Mouse (Mus musculus): ENCODE results near the gene Gp9. TPM values are rescaled to one million over a fixed set of nuclear protein-coding genes. Genes with fewer than 3 reads are reported as not detected.

Gene Gp9
- polyA plus RNA-seq, 2 experiments: 1.4 to 2.0 TPM

DNA sequence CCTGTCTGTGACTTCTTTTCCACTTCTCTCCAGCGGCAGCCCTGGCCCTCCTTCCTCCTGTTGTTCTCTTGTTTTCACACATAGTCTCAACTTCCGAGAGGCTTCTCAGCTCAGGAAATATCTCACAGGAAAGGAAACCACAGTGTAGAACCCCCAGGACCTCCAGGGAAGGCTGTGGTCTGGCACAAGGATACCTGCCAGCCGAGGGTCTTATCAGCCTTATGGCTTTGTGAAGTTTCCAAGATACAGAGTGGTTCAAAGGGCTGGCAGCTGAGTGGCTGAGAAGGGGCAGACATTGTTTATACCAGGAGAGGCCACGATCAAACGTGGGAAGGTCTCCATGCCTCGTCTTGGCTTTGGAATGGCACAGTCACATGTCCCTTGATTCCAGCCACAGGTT lies 38.0 kb upstream of the Gp9 start:
- no peak overlapping the region for H3K4me2 ChIP-seq (replicated peaks; ENCODE audit: low read depth, low read length, severe bottlenecking)
- H3K9ac ChIP-seq (ENCODE audit: low read depth, low read length, severe bottlenecking): no peak overlapping the region
- no peak overlapping the region for H3K4me3 ChIP-seq (replicated peaks; ENCODE audit: low read length)
- H3K27me3 ChIP-seq (ENCODE audit: control insufficient read depth, insufficient read depth, low read length): no peaks in the 10 kb centered on the region
- 43% methylated on average over 6 of the region's 6 CpGs for WGBS
- H3K27ac ChIP-seq (replicated peaks; ENCODE audit: low read depth, low read length): no peak overlapping the region
- no peak for TF ChIP-seq POLR2A (IDR thresholded peaks at IDR 0.05; ENCODE audit: borderline replicate concordance, extremely low read depth, insufficient read depth, insufficient read length)
- no peaks in the 10 kb centered on the region for H3K4me1 ChIP-seq (ENCODE audit: control insufficient read depth, insufficient read depth, low read length)
- no peak for ATAC-seq (ENCODE audit: low FRiP score, low read depth)
- DNase-seq (ENCODE audit: low spot score): no peak
- H3K36me3 ChIP-seq (ENCODE audit: control insufficient read depth, insufficient read depth, low read length): no peaks in the 10 kb centered on the region
- H3K9me3 ChIP-seq (ENCODE audit: control insufficient read depth, low read length): no peaks in the 10 kb centered on the region

DNA sequence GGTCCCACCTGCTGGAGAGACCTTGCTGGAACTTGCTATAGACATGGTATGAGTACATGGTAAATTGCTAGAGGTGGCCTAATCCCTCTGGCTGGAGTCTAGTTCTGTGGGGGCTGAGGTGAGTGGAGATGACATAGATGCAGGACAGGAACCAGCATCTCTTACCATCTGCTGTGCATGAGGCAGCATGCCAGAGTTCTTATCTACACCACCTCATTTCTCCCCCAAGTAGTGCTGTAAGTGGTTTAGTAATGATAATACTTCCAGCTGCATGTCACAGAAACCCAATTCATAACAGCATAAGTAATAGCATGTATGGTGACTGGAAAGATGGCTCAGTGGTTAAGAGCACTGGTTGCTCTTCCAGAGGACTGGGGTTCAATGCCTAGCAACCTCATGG lies 37.4 kb upstream of the Gp9 start:
- H3K27ac ChIP-seq (replicated peaks; ENCODE audit: low read depth, low read length): no peak overlapping the region
- ATAC-seq (ENCODE audit: low FRiP score, low read depth) (no peak), DNase-seq (ENCODE audit: low spot score) (no peak)
- H3K4me1 ChIP-seq (ENCODE audit: control insufficient read depth, insufficient read depth, low read length): no peaks in the 10 kb centered on the region
- H3K9me3 ChIP-seq (ENCODE audit: control insufficient read depth, low read length): no peaks in the 10 kb centered on the region
- no peak for TF ChIP-seq POLR2A (IDR thresholded peaks at IDR 0.05; ENCODE audit: borderline replicate concordance, extremely low read depth, insufficient read depth, insufficient read length)
- no peaks in the 10 kb centered on the region for H3K27me3 ChIP-seq (ENCODE audit: control insufficient read depth, insufficient read depth, low read length)
- H3K36me3 ChIP-seq (ENCODE audit: control insufficient read depth, insufficient read depth, low read length): no peaks in the 10 kb centered on the region
- H3K4me2 ChIP-seq (replicated peaks; ENCODE audit: low read depth, low read length, severe bottlenecking): no peak overlapping the region
- H3K4me3 ChIP-seq (replicated peaks; ENCODE audit: low read length): no peak overlapping the region
- H3K9ac ChIP-seq (ENCODE audit: low read depth, low read length, severe bottlenecking): no peak overlapping the region

DNA sequence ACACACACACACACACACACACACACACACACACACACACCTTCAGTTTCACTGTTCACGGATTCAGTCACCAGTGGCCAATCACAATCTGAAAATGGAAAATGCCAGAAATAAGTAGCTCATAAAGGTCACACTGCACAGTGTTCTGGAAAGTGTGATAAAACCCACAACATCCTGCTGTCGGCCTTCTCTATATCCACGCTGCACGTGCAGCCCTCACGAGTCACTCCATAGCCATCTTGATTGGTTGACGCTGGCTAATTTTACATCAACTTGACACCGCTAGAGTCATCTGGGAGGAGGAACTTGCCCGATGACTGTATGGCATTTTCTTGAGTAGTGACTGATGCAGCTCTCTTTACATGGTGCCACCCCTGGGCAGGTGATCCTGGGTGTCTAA lies 35.9 kb upstream of the Gp9 start:
- H3K9me3 ChIP-seq (ENCODE audit: control insufficient read depth, low read length): no peaks in the 10 kb centered on the region
- H3K9ac ChIP-seq (ENCODE audit: low read depth, low read length, severe bottlenecking): no peak overlapping the region
- no peak for TF ChIP-seq POLR2A (IDR thresholded peaks at IDR 0.05; ENCODE audit: borderline replicate concordance, extremely low read depth, insufficient read depth, insufficient read length)
- WGBS: 85% methylated on average over 8 of the region's 8 CpGs
- no peak overlapping the region for H3K27ac ChIP-seq (replicated peaks; ENCODE audit: low read depth, low read length)
- H3K27me3 ChIP-seq (ENCODE audit: control insufficient read depth, insufficient read depth, low read length): no peaks in the 10 kb centered on the region
- H3K4me3 ChIP-seq (replicated peaks; ENCODE audit: low read length): no peak overlapping the region
- no peaks in the 10 kb centered on the region for H3K36me3 ChIP-seq (ENCODE audit: control insufficient read depth, insufficient read depth, low read length)
- DNase-seq (ENCODE audit: low spot score) (no peak), ATAC-seq (ENCODE audit: low FRiP score, low read depth) (no peak)
- H3K4me2 ChIP-seq (replicated peaks; ENCODE audit: low read depth, low read length, severe bottlenecking): no peak overlapping the region
- H3K4me1 ChIP-seq (ENCODE audit: control insufficient read depth, insufficient read depth, low read length): peaks cover 4% of the 10 kb centered on the region; the same call in 1 of the 2 replicates

DNA sequence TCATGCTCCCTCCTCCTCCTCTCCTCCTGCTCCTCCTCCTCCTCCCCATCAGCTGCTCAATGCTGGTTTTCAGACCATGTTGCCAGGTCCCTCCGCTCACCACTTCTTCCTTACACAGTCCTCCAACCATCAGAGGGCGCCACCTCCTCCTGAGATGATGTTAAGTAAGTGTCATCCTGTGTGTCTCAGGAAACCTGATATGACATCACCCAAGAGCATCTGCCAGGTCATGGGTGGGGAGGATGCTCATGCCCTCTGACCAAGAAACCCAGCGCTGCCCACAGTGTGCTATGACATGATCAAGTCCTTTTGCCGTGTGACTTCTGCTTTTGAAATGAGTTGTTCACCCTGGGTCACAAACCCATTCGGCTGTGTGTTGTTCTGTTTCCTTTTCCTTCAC lies 35.1 kb upstream of the Gp9 start:
- no peak for DNase-seq (ENCODE audit: low spot score)
- no peak for ATAC-seq (ENCODE audit: low FRiP score, low read depth)
- TF ChIP-seq POLR2A (IDR thresholded peaks at IDR 0.05; ENCODE audit: borderline replicate concordance, extremely low read depth, insufficient read depth, insufficient read length): no peak
- 89% methylated on average over 5 of the region's 5 CpGs for WGBS
- no peak overlapping the region for H3K9ac ChIP-seq (ENCODE audit: low read depth, low read length, severe bottlenecking)
- H3K27me3 ChIP-seq (ENCODE audit: control insufficient read depth, insufficient read depth, low read length): no peaks in the 10 kb centered on the region
- no peaks in the 10 kb centered on the region for H3K9me3 ChIP-seq (ENCODE audit: control insufficient read depth, low read length)
- no peaks in the 10 kb centered on the region for H3K36me3 ChIP-seq (ENCODE audit: control insufficient read depth, insufficient read depth, low read length)
- no peak overlapping the region for H3K4me2 ChIP-seq (replicated peaks; ENCODE audit: low read depth, low read length, severe bottlenecking)
- H3K4me3 ChIP-seq (replicated peaks; ENCODE audit: low read length): no peak overlapping the region
- peaks cover 5% of the 10 kb centered on the region; the same call in 1 of the 2 replicates for H3K4me1 ChIP-seq (ENCODE audit: control insufficient read depth, insufficient read depth, low read length)
- no peak overlapping the region for H3K27ac ChIP-seq (replicated peaks; ENCODE audit: low read depth, low read length)

DNA sequence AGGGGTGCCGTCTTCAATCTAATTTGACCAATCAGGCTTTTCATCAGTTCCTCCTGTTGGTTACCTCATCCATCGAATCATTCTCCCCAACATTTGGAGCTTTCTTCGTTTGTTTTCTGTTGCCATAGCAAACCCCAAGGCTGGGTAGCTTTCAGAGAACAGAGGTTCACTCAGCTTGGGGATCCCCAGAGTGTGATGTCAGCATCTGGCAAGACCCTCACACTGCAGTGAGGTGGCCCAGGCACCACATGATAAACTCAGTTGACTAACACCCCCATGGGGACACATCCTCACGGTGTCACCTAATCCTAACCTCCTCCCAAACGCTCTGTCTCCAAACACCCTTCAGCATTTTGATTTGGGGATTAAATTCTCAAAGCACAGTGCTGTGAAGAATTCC lies 34.6 kb upstream of the Gp9 start:
- no peak for TF ChIP-seq POLR2A (IDR thresholded peaks at IDR 0.05; ENCODE audit: borderline replicate concordance, extremely low read depth, insufficient read depth, insufficient read length)
- Histone ChIP-seq H3K27me3 (ENCODE audit: control insufficient read depth, insufficient read depth, low read length) (no peaks in the 10 kb centered on the region), H3K9ac (ENCODE audit: low read depth, low read length, severe bottlenecking) (no peak overlapping the region), H3K9me3 (ENCODE audit: control insufficient read depth, low read length) (no peaks in the 10 kb centered on the region), H3K27ac (replicated peaks; ENCODE audit: low read depth, low read length) (no peak overlapping the region), H3K4me1 (ENCODE audit: control insufficient read depth, insufficient read depth, low read length) (peaks cover 5% of the 10 kb centered on the region; the same call in 1 of the 2 replicates), H3K4me3 (replicated peaks; ENCODE audit: low read length) (no peak overlapping the region), H3K4me2 (replicated peaks; ENCODE audit: low read depth, low read length, severe bottlenecking) (no peak overlapping the region), H3K36me3 (ENCODE audit: control insufficient read depth, insufficient read depth, low read length) (no peaks in the 10 kb centered on the region)
- ATAC-seq (ENCODE audit: low FRiP score, low read depth) (no peak), DNase-seq (ENCODE audit: low spot score) (peak; percentile 10)
- 77% methylated on average over 5 of the region's 5 CpGs for WGBS

DNA sequence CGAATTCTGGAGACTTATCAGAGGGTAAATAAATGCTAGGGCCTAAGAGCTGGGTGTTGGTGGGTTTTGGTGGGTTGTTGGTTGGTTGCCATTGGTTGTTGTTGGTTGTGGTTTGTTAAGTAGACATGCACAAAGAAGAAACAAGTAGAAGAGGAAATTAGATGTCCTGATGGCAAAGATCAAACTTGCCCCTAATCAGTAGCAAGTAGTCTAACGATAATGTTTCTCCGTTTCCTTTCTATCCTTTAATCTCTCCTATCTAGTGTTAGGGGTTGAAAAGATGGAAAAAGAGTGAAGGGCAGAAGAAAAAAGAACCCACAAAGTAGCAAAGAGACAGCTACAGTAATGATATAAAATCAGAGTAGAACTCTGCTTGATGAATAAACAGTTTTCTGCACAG lies 33.2 kb upstream of the Gp9 start:
- Histone ChIP-seq H3K36me3 (ENCODE audit: control insufficient read depth, insufficient read depth, low read length) (no peaks in the 10 kb centered on the region), H3K4me2 (replicated peaks; ENCODE audit: low read depth, low read length, severe bottlenecking) (no peak overlapping the region), H3K4me1 (ENCODE audit: control insufficient read depth, insufficient read depth, low read length) (peaks cover 5% of the 10 kb centered on the region; the same call in 1 of the 2 replicates), H3K9me3 (ENCODE audit: control insufficient read depth, low read length) (no peaks in the 10 kb centered on the region), H3K4me3 (replicated peaks; ENCODE audit: low read length) (no peak overlapping the region), H3K27ac (replicated peaks; ENCODE audit: low read depth, low read length) (no peak overlapping the region), H3K27me3 (ENCODE audit: control insufficient read depth, insufficient read depth, low read length) (no peaks in the 10 kb centered on the region), H3K9ac (ENCODE audit: low read depth, low read length, severe bottlenecking) (no peak overlapping the region)
- WGBS: 81% methylated on average over 3 of the region's 3 CpGs
- TF ChIP-seq POLR2A (IDR thresholded peaks at IDR 0.05; ENCODE audit: borderline replicate concordance, extremely low read depth, insufficient read depth, insufficient read length): no peak
- DNase-seq (ENCODE audit: low spot score) (no peak), ATAC-seq (ENCODE audit: low FRiP score, low read depth) (no peak)

Measured in limb, embryonic 14.5 days (tissue).